Mouse (Mus musculus) retina, embryonic 14.5 days (tissue): Measurements from ENCODE around the gene Inha.
A peak's percentile ranks its signal among the peaks of the same experiment; 100 is the strongest.

Experiments used
- DNase-seq: peaks from one replicate; pipeline ENCODE4 v3.0.0-alpha.2; 2015; ENCODE audit warnings: low spot score

Inha gene

GRCm38 (mm10) chr1:75490785-75491551, 15.9 kb upstream of the Inha start:
- no peak for DNase-seq

GRCm38 (mm10) chr1:75492579-75493170, 14.2 kb upstream of the Inha start:
- no peak for DNase-seq

GRCm38 (mm10) chr1:75494878-75495548, 11.9 kb upstream of the Inha start:
- peak; percentile 81 for DNase-seq

GRCm38 (mm10) chr1:75498897-75499296, 8.0 kb upstream of the Inha start:
- no peak for DNase-seq

- DNase-seq = no peak
Measured at GRCm38 (mm10) chr1:75499441-75499840, 7.4 kb upstream of the Inha start.

GRCm38 (mm10) chr1:75501905-75502304, 5.0 kb upstream of the Inha start:
- no peak for DNase-seq

- no peak for DNase-seq
Measured at GRCm38 (mm10) chr1:75502945-75503650, 3.8 kb upstream of the Inha start.

- no peak for DNase-seq
Measured at GRCm38 (mm10) chr1:75503651-75503980, 3.3 kb upstream of the Inha start.

- DNase-seq = no peak
Measured at GRCm38 (mm10) chr1:75504256-75505045, 2.4 kb upstream of the Inha start.

GRCm38 (mm10) chr1:75505159-75505955, 1.5 kb upstream of the Inha start:
- peak; percentile 64 for DNase-seq

GRCm38 (mm10) chr1:75505956-75506831, 683 bp upstream of the Inha start, which contains the start of gene Obsl1:
Obsl1 (minus strand) TSS chr1:75506452.
- peak; percentile 78 for DNase-seq

- DNase-seq = no peak
Measured at GRCm38 (mm10) chr1:75509586-75509985, 2.7 kb downstream of the Inha start.

- DNase-seq = no peak
Measured at GRCm38 (mm10) chr1:75510154-75510553, 3.3 kb downstream of the Inha start.

GRCm38 (mm10) chr1:75511437-75512210, 4.7 kb downstream of the Inha start:
- DNase-seq = no peak

GRCm38 (mm10) chr1:75512550-75512949, 5.7 kb downstream of the Inha start:
- DNase-seq = no peak

- DNase-seq = no peak
Measured at GRCm38 (mm10) chr1:75516703-75517380, 10.0 kb downstream of the Inha start.

- DNase-seq = no peak
Measured at GRCm38 (mm10) chr1:75517984-75518383, 11.1 kb downstream of the Inha start.

GRCm38 (mm10) chr1:75518427-75518826, 11.6 kb downstream of the Inha start:
- DNase-seq = no peak

- no peak for DNase-seq
Measured at GRCm38 (mm10) chr1:75519576-75519975, 12.7 kb downstream of the Inha start.
